Mouse (Mus musculus) CH12.LX (cell line): Measurements from ENCODE around the gene Igf1r.

Experiments used
- CTCF ChIP-seq, 2 experiments: IDR thresholded peaks in 1 of 2; conservative IDR thresholded peaks in 1 of 2; 2 replicates each; pipeline ENCODE4 v1.5.1; 2011 to 2012; ENCODE audit warnings: low read depth in 2 of 2, low read length in 2 of 2, improper control_type of control experiment in 1 of 2, inconsistent platforms in 1 of 2, mild to moderate bottlenecking in 1 of 2, moderate library complexity in 1 of 2
- EP300 ChIP-seq: IDR thresholded peaks from 2 replicates; pipeline ENCODE4 v1.6.1; 2011; ENCODE audit warnings: low read length, improper control_type of control experiment
- MAX ChIP-seq: IDR thresholded peaks from 2 replicates; pipeline ENCODE4 v1.6.1; 2011; ENCODE audit warnings: low read length, improper control_type of control experiment
- NELFE ChIP-seq: IDR thresholded peaks from 2 replicates; pipeline ENCODE4 v1.6.1; 2011; ENCODE audit warnings: low read depth, low read length, improper control_type of control experiment
- POLR2A ChIP-seq: IDR thresholded peaks from 2 replicates; pipeline ENCODE4 v1.6.1; 2011; ENCODE audit warnings: low read depth, mild to moderate bottlenecking, improper control_type of control experiment, low read length
- RCOR1 ChIP-seq: conservative IDR thresholded peaks from 2 replicates; pipeline ENCODE4 v1.6.1; 2012; ENCODE audit warnings: low read depth, mild to moderate bottlenecking, inconsistent platforms, low read length, improper control_type of control experiment
- SMC3 ChIP-seq: IDR thresholded peaks from 2 replicates; pipeline ENCODE4 v1.6.1; 2011; ENCODE audit warnings: low read depth, low read length, improper control_type of control experiment
- USF1 ChIP-seq: IDR thresholded peaks from 2 replicates; pipeline ENCODE4 v1.6.1; 2014; ENCODE audit warnings: low read depth, mild to moderate bottlenecking, inconsistent platforms, low read length, improper control_type of control experiment
- USF2 ChIP-seq: conservative IDR thresholded peaks from 2 replicates; pipeline ENCODE4 v1.6.1; 2011; ENCODE audit warnings: low read depth, low read length, improper control_type of control experiment

DNA sequence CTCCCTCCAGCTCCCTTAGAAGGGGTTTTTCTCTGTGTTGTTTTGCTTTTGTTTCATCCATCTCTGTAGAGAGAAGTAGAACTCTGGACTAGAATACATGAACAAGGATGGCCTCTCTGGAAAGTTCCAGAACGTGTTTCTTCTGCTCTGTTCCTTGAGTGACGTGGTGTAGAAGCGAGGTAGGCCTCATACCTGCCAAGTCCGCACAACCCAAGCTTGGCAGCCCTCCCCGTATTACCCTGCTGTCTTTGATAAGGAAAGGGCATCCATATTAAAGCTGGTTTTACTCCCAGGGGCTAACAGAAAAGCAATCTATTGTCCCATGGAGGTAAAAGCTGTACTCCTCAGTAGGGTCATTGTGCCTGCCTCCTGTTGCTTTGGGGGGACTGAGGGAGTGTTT, 164.9 kb downstream of the Igf1r start:
- no peak for TF ChIP-seq CTCF (conservative IDR thresholded peaks at IDR 0.05 in 1 of 2, IDR thresholded peaks at IDR 0.05 in 1 of 2; ENCODE audit: low read depth in 2 of 2, low read length in 2 of 2)
- no peak for TF ChIP-seq EP300
- no peak for TF ChIP-seq NELFE
- TF ChIP-seq POLR2A = no peak
- TF ChIP-seq MAX = no peak
- no peak for TF ChIP-seq SMC3
- no peak for TF ChIP-seq RCOR1
- no peak for TF ChIP-seq USF2
- no peak for TF ChIP-seq USF1
